Mouse (Mus musculus): ENCODE measurements around the gene Clk1.
A peak's percentile ranks its signal among the peaks of the same experiment; 100 is the strongest.
"Not testable (repeated sequence)": the region's sequence is repeated elsewhere in the genome, so short reads cannot be mapped to it uniquely, and the experiment has no call there.

The Clk1 gene

DNA sequence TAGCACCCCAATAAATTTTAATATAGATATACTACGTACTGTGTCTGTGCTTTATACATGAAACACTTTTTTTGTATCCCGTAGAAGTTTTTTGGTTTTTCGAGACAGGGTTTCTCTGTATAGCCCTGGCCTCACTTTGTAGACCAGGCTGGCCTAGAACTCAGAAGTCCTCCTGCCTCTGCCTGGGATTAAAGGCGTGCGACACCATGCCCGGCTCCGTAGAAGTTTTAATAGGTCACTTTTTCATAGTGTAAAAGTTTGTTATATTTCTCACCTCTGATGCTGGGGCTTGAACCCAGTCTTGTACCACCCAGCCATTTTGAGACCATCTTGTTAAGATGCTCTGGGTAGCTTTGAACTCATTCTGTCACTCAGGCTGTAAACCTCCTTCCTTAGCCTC, 16.5 kb downstream of the Clk1 start:
- DNase-seq (ENCODE audit: low read depth, low spot score), result no peak

DNA sequence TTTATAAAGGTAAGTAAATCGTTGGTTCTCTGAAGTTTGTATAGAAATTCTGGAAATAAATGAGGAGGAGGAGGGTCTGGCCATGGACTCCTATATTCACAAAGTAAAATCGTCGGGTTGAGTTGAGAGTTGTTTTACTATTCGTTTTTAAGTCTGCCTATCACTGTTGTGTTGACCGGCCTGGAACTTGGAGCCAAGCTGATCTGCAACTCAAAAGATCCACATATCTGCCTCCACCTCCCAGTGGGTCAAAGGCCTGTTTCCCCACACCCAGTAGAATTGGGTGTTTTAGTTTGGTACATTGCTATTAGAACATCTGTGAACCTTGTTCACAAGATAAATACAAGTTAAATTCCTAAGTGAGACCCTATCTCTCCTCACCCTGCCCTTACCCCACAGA, 20.1 kb downstream of the Clk1 start:
- no peak for DNase-seq (ENCODE audit: low read depth, low spot score)

DNA sequence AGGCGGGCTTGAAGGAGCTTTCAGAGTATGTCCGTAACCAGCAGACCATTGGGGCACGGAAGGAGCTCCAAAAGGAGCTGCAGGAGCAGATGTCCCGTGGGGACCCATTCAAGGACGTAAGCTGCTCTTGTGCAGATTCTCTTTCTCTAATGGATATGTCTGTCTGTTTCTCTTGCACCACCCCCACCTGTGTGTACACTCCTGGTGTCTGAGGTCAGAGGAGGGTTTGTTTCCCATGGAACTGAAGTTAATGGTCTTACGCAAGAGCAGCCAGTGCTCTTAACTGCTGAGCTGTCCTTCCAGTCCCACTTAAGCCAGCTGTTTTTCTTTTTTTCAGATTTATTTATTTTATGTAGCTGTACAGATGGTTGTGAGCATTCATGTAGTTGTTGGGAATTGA, 22.5 kb downstream of the Clk1 start:
- peak; percentile 0 for DNase-seq (ENCODE audit: low read depth, low spot score)

DNA sequence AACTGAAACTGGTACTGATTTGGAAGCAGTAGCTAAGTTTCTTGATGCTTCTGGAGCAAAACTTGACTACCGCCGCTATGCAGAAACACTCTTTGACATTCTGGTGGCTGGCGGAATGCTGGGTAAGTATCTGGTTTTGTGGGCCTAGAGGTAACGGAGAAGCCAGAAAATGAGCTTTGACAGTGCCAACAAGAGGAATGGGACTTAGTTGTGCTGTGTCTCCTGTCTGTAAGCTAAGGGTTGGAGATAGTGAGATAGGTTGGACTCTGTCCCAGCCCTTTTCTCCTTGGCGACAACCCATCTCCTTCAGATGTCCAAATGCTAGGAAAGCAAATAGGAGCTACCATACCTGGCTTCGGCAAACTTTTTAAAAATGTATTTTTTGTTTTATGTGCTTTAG, 26.1 kb downstream of the Clk1 start:
- no peak for DNase-seq (ENCODE audit: low read depth, low spot score)

DNA sequence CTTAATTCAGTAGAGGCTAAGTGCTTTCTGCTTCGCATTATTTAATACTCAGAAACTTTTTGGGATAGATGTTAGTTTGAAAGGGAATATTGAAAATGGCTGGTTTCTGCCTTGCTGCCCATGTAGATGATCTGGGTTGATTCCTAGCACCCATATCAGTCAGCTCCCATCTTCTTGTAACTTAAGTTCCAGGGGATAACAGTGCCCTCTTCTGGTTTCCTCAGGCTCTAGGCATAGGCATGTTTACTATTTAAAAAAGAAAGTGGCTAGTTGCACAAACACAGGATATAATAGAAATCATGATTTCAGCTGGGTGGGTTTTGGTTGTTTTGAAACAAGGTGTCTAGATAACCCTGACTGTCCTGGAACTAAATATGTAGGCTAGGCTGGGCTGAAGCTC, 27.7 kb downstream of the Clk1 start:
- DNase-seq (ENCODE audit: low read depth, low spot score), result no peak

DNA sequence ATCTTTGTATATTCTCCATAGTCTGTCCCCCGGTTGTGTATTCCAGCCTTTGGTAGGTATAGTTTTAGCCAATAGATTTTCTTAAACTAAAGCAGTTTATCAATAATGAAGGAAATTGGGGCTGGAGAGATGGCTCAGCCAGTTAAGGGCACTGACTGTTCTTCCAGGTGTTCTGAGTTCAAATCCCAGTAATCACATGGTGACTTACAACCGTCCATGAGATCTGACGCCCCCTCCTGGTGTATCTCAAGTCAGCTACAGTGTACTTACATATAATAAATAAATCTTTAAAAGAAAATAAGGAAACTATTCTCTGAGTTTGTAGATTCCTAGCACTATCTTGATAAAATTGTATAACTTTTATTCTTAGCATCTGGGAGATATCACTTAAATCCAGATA, 28.5 kb downstream of the Clk1 start:
- DNase-seq (ENCODE audit: low read depth, low spot score), result no peak

DNA sequence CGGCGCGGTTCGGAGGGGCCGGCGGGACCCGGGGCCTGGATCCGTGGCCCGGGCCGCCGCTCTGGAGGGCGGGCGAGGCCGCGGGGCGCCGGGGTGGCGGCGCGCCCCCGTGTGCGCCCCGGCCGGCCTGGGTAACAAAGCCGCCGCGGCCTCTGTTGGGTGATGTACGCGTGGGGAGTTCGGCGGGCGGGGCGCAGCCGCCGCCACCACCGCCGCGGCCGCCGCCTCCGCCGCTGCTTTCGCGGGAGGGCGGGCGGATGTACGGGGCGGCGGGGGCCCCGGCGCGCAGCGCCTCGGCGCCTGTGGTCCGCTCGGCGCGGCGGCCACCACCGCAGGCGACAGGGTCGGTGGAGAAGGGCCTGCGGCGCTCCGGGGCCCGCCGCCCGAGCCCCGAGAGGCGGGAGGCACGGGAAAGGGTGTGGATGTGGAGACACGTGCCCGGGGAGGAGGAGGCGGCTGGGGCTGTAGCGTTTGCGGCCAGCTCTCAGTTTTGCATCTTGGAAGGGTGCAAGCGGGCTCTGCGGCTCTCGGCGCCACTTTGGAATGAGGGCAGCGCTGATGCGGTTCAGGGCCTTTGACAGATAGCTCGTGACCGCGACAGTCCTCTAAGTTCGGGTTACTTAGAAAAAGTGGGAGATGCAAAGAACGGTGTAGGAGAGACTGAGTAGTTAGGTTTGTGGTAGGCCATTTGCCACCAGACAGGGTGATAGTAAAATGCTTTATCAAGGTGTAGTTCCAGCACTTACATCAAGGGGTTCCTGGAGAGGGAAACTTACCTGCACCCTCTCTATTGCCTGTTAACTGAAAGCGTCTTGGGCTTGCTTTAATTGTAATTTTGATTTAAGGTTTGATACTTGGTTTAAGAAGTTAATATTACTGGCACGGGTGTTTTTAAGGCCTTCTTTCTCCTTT, 30.3 kb downstream of the Clk1 start:
- peak; percentile 75 for DNase-seq (ENCODE audit: low read depth, low spot score)

DNA sequence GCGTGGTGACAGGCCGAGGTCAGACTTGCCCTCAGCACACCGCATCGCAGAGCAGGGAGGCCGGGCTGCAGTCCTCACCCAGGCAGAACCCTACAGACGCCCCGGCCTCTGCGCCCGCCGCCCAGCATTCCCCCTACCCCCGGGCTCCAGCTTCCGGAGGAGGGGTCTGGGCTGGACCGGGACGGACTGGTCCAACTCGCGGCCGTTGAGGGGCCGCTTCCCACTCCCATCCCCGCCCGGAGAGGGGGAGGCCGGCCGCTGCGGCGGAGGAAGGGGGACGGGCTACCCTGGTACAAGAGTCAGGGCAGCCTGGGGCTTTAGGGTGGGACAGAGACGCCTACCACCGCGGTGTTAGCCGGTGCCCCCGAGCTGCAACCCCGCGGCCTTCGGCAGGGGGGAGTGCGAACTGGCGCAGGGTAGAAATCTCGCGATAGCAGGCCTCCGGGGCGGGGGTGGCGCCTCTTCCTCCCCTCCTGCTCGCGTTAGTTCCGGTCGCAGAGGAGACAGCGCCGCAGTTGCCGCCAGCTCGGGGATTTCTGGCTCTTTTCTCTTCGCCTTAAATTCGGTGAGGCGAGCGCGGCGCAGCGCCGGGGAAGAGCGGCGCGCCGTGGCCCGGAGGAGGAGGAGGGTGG, 31.1 kb downstream of the Clk1 start, which contains the start of gene Bzw1:
Bzw1 (plus strand) TSS at position 247 of the 632 bp plus-strand sequence.
- DNase-seq (ENCODE audit: low read depth, low spot score), result peak; percentile 96

DNA sequence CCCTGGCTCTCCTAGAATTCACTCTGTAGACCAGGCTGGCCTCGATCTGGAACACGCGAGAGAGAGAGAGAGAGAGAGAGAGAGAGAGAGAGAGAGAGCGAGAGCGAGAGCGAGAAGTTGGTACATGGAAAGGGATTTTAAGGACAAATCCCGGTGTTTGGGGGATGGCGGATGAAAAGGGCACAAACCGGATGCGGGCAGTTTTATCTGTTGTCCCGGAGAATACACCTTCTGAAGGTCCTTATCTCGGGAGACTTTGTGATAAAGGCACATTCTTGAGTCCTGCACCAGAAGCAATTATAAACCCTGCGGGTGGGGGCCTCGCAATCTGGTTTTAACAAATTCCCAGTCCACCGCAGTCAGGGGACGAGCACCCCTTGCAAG, 31.6 kb downstream of the Clk1 start:
- DNase-seq (ENCODE audit: low read depth, low spot score), result no peak

DNA sequence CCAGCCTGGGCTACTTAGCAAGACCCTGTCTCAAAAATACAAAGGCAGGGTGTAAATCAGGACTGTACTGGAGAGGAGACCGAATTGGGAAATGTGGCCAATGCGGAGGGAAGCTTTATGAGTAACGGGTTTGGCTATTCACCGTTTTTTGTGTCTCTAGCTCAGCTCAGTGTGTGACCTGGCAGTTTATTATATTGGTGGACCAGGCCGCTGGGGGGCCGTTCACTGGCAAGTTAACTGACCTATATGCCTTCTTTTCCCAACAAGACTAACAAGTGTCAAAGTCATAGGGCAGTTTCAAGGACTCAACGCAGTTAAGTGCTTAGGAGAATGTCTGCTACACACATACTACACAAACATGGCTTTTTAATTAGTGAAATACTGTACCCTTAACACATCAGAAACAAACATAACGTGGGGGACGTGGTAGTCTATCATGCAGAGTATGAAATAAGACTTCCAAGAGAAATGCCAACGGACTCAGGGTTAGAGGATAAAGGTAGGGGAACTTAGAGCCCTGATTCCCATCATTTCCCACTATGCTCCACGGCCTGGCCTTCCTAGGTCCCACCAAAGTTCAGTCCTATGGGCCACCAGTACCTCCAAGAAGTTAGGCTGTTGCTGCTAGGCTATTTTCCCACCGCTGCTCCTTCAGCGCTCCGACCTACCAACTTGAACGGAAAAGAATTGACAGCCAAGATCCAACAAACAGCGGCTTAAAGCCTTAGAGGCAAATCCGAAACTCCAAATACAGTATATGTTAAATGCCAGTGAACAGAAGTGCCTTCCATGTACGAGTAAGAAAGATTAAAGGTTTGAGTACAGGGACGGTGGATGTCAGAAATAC, 32.2 kb downstream of the Clk1 start:
- DNase-seq (ENCODE audit: low read depth, low spot score), result no peak

DNA sequence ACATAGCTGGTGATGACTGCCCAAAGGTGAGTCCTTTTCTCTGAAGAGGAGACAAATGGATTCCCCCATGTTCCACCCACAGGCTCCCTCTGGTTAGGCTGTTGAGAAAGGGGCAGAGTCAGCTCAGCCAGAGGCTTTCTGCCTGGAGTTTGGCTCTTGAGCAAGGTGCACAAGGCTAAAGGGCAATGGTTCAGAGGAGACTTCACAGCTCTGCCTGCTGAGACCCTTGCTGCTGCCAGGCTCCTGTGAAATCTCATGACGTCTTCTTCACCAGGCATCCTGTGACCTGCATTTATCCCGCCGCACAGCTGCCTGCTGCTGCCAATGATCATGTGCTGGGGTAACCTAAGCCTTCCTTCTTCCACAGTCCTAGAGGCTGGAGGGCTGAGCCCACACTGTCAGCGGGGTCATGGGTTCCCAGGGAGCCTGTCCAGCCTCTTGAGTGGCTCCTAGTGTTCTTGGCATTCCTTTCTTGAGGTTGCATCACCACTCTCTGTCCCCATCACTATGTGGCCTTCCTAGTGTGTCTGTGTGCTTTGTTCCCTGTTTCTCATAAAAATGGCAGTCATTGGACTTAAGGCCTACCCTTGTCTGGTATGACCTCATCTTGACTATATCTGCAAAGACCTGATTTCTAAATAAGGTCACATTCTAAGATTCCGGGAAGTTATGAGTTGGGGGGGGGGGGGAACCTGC, 41.1 kb downstream of the Clk1 start:
- no peak for DNase-seq (ENCODE audit: low read depth, low spot score)

DNA sequence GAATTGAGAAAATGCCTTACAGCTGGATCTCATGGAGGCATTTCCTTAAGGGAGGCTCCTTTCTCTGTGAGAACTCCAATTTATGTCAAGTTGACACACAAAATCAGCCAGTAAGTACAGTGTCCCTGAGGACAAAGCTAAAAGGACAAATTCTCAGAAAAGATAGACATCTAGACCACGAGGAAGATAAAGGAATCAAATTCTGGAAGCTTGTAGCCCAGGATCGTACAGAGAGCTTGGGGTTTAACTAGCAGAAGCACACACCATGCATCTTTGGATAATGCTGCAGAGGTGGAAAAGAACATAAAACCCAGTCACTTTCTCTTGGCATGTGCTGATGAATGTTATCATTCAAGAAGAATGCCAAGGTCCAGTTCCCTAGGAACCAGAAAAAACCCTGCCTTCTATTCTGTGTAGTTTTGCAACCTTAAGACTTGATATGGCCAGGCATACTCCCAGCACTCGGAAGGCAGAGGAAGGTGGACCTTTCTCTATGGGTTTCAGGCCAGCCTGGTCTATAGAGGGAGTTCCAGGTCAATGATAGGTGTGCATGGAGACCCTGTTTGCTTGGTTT, 48.2 kb downstream of the Clk1 start:
- no peak for DNase-seq (ENCODE audit: low read depth, low spot score)

DNA sequence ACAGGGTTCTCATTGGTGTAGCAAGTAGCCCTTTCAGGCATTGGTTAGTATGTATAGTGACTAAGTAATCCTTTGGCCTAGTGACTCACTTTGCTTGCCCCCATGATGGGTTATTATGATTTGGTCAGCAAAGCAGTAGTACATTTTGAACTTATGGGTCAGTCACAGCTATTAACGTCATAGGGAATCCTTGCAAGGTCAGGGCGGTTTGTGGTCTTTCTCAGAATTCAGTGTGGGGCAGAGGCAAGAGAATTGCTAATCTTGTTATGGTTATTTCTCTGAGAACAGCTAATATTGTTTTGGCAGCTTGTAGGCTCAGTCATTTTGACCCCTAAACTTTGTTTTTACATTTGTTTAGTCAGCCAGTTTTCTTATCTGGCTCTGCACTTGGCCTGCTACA, 49.6 kb downstream of the Clk1 start:
- DNase-seq (ENCODE audit: low read depth, low spot score), result not testable (repeated sequence)

DNA sequence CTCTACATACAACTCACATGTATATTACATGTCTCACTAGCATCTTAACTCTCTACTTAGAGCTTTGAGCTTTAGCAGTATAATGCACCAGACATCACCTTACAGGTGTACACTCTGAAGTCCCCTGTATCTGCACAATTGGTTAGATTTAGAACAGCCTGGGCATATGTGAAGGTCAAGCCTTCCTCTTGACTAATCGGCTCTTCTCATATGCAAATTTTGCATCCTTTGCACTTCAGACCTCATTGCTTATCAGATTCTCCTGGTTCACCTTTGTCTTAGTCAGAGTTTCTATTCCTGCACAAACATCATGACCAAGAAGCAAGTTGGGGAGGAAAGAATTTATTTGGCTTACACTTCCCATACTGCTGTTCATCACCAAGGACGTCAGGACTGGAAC, 54.1 kb downstream of the Clk1 start:
- DNase-seq (ENCODE audit: low read depth, low spot score), result no peak

DNA sequence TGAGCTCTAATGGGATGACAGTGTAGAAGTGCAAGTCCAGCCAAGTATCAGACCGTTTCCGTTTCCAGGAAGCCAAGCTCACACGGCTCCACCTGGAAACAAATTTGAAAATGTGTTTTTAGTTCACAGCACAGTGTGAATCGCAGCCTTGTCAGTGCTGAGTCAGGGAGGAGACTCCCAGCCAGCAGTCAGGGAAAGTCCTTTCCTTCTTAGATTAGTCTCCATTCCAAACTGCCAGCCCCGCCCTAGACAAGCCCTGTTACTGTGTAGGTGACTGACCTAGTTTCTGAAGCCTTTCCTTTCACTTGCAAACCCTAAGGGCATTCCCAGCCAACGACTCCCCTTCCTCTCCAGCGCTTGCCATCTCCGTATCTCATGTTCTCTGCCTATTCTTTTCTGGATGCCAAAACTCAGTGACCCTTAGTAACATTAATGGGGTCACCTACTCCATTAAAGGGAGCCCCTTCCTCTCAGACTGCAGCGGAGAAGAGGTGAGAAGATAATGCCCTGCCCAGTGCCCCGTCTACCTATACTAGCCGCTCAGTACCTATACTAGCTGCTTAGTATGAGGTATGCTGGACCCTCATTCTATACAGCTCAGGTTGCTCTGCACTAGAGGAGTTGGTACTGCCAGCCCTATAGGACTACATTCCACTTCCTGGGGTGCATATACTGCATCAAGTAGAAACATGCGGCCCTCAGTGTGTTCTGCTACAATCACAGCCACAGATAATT, 57.0 kb downstream of the Clk1 start:
- no peak for DNase-seq (ENCODE audit: low read depth, low spot score)

DNA sequence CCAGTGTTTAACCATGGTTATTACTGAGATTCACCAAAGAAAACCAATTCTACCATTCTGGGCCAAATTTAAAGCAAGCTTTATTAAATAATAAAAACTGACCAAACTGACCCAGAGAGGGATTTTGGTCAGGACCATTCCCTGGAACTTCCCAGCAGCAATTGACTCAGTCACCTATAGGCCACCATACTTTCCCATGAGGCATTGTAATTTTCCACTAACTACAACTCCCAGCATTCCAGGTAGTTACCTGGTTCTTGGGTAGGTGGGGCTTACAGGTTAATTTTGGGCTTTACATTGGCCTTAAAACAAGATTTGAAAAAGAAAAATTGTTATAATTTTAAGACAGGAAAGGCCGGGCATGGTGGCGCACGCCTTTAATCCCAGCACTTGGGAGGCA, 58.0 kb downstream of the Clk1 start:
- no peak for DNase-seq (ENCODE audit: low read depth, low spot score)

DNA sequence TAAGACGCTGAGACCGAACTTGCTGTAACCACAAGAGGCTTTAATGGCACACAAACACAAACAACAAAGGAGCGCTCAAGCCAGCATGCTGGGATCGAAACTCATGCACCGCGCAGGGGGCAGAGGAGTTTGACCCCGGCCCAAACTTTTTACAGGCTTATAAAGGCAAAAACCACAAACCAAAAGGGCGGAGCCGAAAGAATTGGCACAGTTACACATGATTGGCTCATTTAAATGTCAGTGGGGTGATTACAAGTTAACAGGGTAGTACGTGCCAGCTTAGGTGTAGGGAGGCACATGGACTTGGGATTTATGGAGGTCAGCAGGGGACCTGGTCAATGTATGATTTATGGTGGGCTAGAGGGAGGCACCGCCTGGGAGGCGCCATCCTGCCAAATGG, 59.3 kb downstream of the Clk1 start:
- no peak for DNase-seq (ENCODE audit: low read depth, low spot score)

DNA sequence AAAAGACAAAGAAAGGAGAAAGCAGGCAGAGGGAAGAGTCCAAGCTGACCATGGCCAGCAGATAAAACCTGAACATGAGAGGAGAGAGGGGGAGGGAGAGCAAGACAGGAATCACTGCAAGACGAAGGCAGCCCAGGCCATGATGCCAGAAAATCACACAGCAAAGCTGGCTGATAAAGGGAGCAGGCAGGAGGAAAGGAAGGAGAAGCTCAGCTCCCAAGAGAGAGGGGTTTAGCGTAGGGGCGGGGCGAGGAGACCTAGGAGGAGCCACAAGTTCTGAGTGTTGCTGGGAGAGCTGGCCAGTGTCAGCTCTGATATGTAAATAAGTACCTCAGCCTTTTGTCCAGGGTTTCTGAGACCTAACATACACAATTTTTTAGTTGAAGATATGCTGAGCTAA, 61.6 kb downstream of the Clk1 start:
- DNase-seq (ENCODE audit: low read depth, low spot score), result no peak
